Mouse (Mus musculus): Measurements from ENCODE around the gene Rab15.
"Not testable (repeated sequence)": the region's sequence is repeated elsewhere in the genome, so short reads cannot be mapped to it uniquely, and the experiment has no call there.

Rab15 gene

DNA sequence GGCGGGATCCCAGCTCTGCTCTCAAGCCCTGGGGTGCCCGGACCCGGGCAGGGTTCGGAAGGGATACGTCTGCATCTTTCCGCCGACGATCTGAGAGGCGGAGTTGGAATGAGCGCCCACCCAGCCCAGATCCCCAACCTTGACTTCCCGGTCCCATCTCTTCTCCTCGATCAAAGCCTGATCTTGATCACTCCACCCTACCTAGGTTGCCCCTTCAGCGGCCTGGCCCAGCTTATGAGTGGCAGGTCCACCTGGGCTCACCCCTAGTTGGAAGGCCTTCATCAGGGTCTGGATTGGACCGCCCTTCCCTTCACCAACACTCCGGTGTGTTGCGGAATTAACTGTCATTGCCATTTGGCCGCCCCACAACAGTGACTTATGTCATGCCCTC, at the start of gene Rab15:
Gene Rab15, minus strand, starts transcription at position 258 of the 391 bp plus-strand sequence.
- DNase-seq (ENCODE audit: low read depth, low spot score): no peak

GRCm38 (mm10) chr12:76869561-76869960, 46.9 kb upstream of the Rab15 start:
- DNase-seq (ENCODE audit: low read depth, low spot score): no peak

- no peak for DNase-seq (ENCODE audit: low read depth, low spot score)
Observed at GRCm38 (mm10) chr12:76868463-76869198, 45.9 kb upstream of the Rab15 start.

GRCm38 (mm10) chr12:76867586-76868280, 45.0 kb upstream of the Rab15 start:
- no peak for DNase-seq (ENCODE audit: low read depth, low spot score)

DNA sequence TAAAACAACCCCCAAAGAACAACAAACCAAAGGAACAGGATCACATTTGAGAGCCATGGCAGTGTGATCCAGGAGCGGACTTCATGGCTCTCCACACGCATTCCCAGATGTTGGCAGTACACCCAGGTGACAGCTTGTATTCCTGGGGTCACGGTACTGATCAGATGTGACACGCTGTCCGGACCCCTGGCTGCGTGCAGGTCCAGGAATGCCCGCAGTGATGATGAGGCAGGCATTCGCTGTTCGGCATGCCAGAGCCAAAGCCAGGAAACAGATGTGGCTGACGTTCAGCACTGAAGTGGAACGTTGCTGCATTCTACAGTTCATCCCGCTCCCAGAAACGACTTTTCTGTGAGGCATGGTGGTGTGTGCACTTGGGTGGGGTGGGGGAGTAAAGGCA, 42.6 kb upstream of the Rab15 start:
- DNase-seq (ENCODE audit: low read depth, low spot score): no peak

GRCm38 (mm10) chr12:76863651-76864050, 40.9 kb upstream of the Rab15 start:
- no peak for DNase-seq (ENCODE audit: low read depth, low spot score)

GRCm38 (mm10) chr12:76858788-76859187, 36.1 kb upstream of the Rab15 start:
- not testable (repeated sequence) for DNase-seq (ENCODE audit: low read depth, low spot score)

- no peak for DNase-seq (ENCODE audit: low read depth, low spot score)
Observed at GRCm38 (mm10) chr12:76857087-76857486, 34.4 kb upstream of the Rab15 start.

- no peak for DNase-seq (ENCODE audit: low read depth, low spot score)
Observed at GRCm38 (mm10) chr12:76853378-76854142, 30.9 kb upstream of the Rab15 start.

DNA sequence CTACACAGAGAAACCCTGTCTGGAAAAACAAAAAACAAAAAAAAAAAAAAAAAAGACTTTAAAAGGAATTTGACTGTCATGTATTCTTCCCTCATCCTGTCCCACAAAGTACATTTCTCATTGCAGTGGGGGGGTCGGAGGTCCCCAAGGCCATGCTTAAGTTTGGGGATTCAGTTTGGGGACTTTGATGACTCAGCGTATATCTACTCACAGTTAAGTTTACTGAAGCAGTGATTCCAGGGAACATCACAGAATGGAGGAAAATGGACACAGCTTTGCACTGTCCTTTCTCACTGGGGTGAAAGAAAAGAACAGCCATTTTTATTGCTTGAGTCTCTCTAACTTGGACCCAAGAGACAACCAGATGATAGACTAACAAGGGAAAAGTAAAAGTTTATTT, 29.7 kb upstream of the Rab15 start:
- no peak for DNase-seq (ENCODE audit: low read depth, low spot score)

- no peak for DNase-seq (ENCODE audit: low read depth, low spot score)
Observed at GRCm38 (mm10) chr12:76844346-76845061, 21.8 kb upstream of the Rab15 start.

DNA sequence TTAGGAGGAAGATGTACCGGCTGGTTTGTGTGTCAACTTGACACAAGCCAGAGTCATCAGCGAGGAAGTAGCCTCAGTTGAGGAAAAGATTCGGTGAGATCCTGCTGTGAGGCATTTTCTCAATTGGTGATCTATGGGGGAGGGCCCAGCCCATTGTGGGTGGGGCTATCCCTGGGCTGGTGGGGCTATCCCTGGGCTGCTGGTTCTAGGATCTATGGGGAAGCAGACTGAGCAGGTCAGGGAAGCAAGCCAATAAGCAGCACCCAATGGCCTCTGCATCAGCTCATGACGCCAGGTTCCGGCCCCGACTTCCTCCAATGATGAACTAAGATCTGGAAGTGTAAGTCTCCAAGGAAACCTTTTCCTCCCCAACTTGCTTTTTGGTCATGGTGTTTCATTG, 17.4 kb upstream of the Rab15 start:
- no peak for DNase-seq (ENCODE audit: low read depth, low spot score)

GRCm38 (mm10) chr12:76839298-76839697, 16.6 kb upstream of the Rab15 start:
- DNase-seq (ENCODE audit: low read depth, low spot score): no peak

DNA sequence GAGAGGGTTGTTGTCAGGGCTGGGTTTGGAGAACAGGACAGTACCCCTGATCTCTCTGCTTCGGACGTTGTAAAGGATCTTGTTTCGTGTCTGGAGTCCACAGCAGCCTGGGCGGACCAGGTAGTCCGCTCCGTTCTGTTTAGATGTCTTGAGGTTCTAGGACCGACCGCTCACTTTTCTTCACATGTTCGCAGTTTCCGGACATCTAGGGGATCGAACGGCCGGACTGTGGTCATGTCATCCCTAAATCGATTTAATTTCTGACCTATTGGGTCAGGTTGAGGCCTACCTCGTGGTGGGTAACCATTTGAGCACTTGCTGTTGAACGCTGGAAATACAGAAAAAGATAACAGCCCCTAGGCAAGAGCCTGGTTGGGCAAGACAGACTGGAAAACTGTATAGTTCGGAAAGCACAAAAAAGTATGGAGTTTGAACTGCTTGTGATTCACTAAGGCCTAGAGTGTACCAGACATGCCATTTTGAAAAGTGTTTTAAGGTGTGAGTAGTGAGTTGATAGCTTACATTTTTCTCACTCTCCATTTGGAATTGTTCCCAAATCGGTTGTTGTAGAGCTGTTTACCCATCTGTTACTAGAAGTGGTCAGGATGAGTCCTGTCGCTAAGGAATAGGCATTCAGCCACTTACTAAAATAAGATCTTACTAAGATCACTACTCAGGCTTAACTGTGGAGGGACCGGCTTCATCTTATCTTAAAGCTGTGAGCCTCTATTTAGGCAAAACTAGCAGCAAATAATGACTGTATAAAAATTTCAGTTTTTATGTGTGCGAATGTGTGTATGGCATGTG, 15.3 kb upstream of the Rab15 start:
- no peak for DNase-seq (ENCODE audit: low read depth, low spot score)

DNA sequence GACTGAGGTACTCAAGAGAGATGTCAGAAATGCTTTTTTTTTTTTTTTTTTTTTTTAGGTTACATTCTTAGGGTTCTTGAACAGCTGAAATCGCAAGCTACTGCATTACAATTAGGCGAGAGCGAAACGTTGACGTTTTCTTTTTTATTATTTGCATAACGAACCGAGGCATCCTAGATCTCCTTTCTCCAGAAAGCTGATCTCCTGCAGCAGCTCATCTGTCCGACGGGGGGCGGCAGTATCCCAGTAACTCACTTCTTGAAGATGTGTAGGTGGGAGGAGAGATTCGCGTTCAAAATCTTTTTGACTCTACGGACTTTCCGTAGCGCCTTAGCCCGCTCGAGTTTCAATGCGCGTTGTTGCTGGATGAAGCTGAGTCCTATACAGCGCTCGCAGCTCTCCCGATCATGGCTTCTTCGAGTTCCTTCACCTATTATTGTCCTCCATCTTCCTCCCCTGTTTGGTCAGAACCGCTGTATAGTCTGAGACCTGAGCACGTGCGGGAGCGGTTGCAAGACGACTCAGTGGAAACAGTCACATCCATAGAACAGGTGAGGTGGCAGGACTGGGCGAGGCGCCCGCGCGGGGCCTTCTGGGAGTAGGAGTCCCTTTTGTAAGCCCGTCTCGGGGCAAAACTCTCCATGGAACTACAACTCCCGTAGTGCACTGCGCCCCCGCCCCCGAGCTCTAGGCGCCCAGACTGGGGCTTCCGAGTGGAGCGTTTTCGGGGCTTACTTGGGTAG, 14.6 kb upstream of the Rab15 start:
- DNase-seq (ENCODE audit: low read depth, low spot score): peak; percentile 93

DNA sequence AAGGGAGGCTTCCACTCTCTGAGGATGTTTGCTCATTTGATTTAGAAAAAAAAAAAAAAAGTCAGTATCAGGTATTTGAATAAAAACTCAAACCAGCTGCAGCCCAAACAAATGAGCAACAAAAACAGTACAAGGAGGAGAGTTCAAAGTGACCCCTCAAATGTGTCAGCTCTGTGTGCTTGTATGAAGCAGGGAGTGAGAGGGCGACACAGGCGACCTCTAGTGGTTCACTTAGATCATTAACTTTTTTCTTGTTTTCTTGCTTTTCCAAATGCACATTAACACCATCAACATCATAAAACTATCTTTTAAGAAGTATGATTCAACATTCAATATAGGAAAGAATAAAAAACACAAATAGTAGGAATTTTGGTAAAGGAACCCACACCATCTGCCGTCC, 10.0 kb upstream of the Rab15 start:
- DNase-seq (ENCODE audit: low read depth, low spot score): no peak

DNA sequence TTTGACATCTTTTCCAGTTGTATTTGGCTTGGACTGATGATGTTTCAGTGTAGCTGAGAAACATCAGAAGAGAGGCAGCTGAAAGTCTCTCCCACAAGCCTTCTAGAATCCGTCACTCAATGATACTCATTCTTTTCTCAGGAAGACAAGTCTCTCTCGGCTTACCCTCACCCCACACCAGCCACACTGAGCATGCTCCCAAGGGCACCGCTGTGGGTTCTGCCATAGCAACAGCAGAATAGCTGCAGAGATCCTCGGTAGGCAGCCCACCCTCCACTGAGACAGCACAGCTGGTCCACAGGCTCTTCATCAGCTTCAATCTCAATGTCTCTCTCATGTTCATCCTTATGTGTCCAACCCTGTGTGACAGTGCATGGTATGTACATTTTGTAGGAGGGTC, 2.6 kb upstream of the Rab15 start:
- DNase-seq (ENCODE audit: low read depth, low spot score): no peak

GRCm38 (mm10) chr12:76822002-76822650, 582 bp downstream of the Rab15 start:
- DNase-seq (ENCODE audit: low read depth, low spot score): no peak

GRCm38 (mm10) chr12:76820615-76821014, 2.1 kb downstream of the Rab15 start:
- no peak for DNase-seq (ENCODE audit: low read depth, low spot score)

DNA sequence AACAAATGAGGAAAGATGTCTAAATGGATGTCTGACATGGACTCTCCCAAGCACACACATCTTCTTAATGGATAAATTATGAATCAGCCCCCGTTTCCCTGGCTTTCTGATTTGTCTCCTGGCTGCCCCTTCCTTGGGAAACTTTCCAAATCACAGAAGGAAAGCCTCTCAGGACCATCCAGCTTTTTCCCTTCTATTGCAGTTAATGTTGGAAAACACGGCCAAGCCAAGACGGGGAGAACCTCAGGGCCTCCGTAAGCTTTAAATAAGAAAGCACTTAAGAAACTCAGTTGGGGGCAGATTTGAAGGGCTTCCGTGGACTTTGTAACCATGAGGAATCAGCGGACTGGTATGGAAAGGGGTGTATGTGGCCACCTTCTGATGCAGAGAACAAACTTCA, 2.9 kb downstream of the Rab15 start:
- no peak for DNase-seq (ENCODE audit: low read depth, low spot score)

All from skeletal muscle tissue, adult 2 months (tissue).